Comparison of ENCODE assay signal across 14 mouse cellular contexts in genomic region chr12:92200602-92201001, GRCm38 (mm10).
DNase-seq lines count a peak whose midpoint lies in the region.
"Had no signal": no experiment of that assay in that cellular context is flagged by ENCODE, and none has a peak within 500 bp of the region (broad histone marks: within the 10 kb centered on the region; RNA-seq: fewer than 3 reads in every experiment).

No protein-coding gene starts in this region.

- DNase-seq in adrenal gland, adult 2 months, result peak; percentile 52
- no peak for DNase-seq in adrenal gland, adult 8-10 months
- DNase-seq in adrenal gland, postnatal 36 days, result peak; percentile 4 to 26
- DNase-seq in adrenal gland, adult 18-20 months (ENCODE audit: low spot score in 2 of 2), result no peak
- DNase-seq in retina, postnatal 1 day, result peak; percentile 3
- no peak for DNase-seq in retina, embryonic 14.5 days (ENCODE audit: low spot score)
- DNase-seq: adrenal gland, postnatal 10 days; B cell, adult 2 months; cerebellum, adult 11-12 months; cerebellum, adult 2 months; cerebellum, adult 9-10 months; cerebellum, postnatal 10 days; cerebellum, postnatal 25 days; forebrain, postnatal 0 days had no signal

Comparison
In these comparisons a context has a peak if more than half of its experiments do, and no peak if none do; other contexts are left out.
1. DNase-seq: peak in adrenal gland, adult 2 months (single experiment), adrenal gland, postnatal 36 days (2 of 2) and retina, postnatal 1 day (single experiment); none in adrenal gland, adult 8-10 months (single experiment), adrenal gland, adult 18-20 months (0 of 2) and retina, embryonic 14.5 days (single experiment).